Mouse (Mus musculus) heart, embryonic 14.5 days (tissue): ENCODE measurements around the gene Cttnbp2. TPM values are rescaled to one million over a fixed set of nuclear protein-coding genes. Genes with fewer than 3 reads are reported as not detected.

Source experiments
- ATAC-seq: fragments of 200-750 bp; cut with Nextera tagmentation; 2 replicates; pipeline ENCODE4 v1.8.0; 2017; ENCODE audit warnings: low read depth, moderate TSS enrichment; ENCODE audit not compliant: insufficient number of reproducible peaks, insufficient read depth, low FRiP score
- H3K27ac ChIP-seq, 2 experiments: fragments of 200-500 bp in 1 of 2; fragments of 300-500 bp in 1 of 2; sonication (generic) in 1 of 2; replicated peaks in 1 of 2; 2 replicates each; pipeline ENCODE4 v1.5.1; 2012 to 2014; ENCODE audit warnings: low read depth in 2 of 2, low read length in 2 of 2, control low read depth in 1 of 2, mild to moderate bottlenecking in 1 of 2, mixed read lengths in 1 of 2; ENCODE audit not compliant: control insufficient read depth in 1 of 2, insufficient read depth in 1 of 2
- H3K27me3 ChIP-seq: fragments of 300-500 bp; sonication (generic); 2 replicates; pipeline ENCODE4 v1.6.1; 2014; ENCODE audit warnings: mild to moderate bottlenecking, low read length, control low read depth; ENCODE audit not compliant: control insufficient read depth, insufficient read depth
- H3K36me3 ChIP-seq: fragments of 300-500 bp; sonication (generic); 2 replicates; pipeline ENCODE4 v1.6.1; 2014; ENCODE audit warnings: mild to moderate bottlenecking, control low read depth, low read length, mixed read lengths; ENCODE audit not compliant: control insufficient read depth, insufficient read depth
- H3K4me1 ChIP-seq, 2 experiments: fragments of 200-500 bp in 1 of 2; fragments of 300-500 bp in 1 of 2; sonication (generic) in 1 of 2; 2 replicates each; pipeline ENCODE4 v1.6.1; 2012 to 2014; ENCODE audit warnings: low read length in 2 of 2, control low read depth in 1 of 2, mixed read lengths in 1 of 2; ENCODE audit not compliant: control insufficient read depth in 2 of 2, insufficient read depth in 2 of 2
- H3K4me2 ChIP-seq: fragments of 300-500 bp; sonication (generic); 2 replicates; pipeline ENCODE4 v1.6.1; 2014; ENCODE audit warnings: mild to moderate bottlenecking, low read length
- H3K4me3 ChIP-seq, 2 experiments: fragments of 200-500 bp in 1 of 2; fragments of 300-500 bp in 1 of 2; sonication (generic) in 1 of 2; 2 replicates each; pipeline ENCODE4 v1.5.1; 2012 to 2014; ENCODE audit warnings: low read length in 2 of 2, mild to moderate bottlenecking in 2 of 2, control low read depth in 1 of 2, low read depth in 1 of 2, moderate library complexity in 1 of 2; ENCODE audit not compliant: control insufficient read depth in 1 of 2, insufficient read depth in 1 of 2
- H3K9ac ChIP-seq: fragments of 300-500 bp; sonication (generic); 2 replicates; pipeline ENCODE4 v1.6.1; 2014; ENCODE audit warnings: mild to moderate bottlenecking, low read length
- H3K9me3 ChIP-seq: fragments of 300-500 bp; sonication (generic); 2 replicates; pipeline ENCODE4 v1.6.1; 2016; ENCODE audit warnings: low read length, control low read depth; ENCODE audit not compliant: control insufficient read depth
- WGBS: fragments of 180-500 bp; shearing (Covaris S2); extraction: QIAGEN DNeasy Blood & Tissue Kit; methylation state at CpG from one replicate; pipeline ENCODE4 v1.1.7; 2014; 5-methylcytosine and 5-hydroxymethylcytosine counted together
- polyA plus RNA-seq: library from polyadenylated mRNA; unstranded; fragments of >200 nt; fragmentation: Nextera tagmentation; extraction: Ambion mirVana; gene quantifications from 2 replicates; pipeline ENCODE4 v1.2.1, GENCODE M21; 2014

Cttnbp2 gene
- polyA plus RNA-seq, 1 experiment from 2014 or later: 8.0 TPM

- no peak for ATAC-seq
- no peak overlapping the region for H3K9ac ChIP-seq
- WGBS: 82% methylated on average over 3 of the region's 3 CpGs
- no peak overlapping the region for H3K4me3 ChIP-seq
- no peaks in the 10 kb centered on the region for H3K9me3 ChIP-seq
- no peaks in the 10 kb centered on the region for H3K36me3 ChIP-seq
- H3K27me3 ChIP-seq: no peaks in the 10 kb centered on the region
- H3K4me1 ChIP-seq: peaks cover 0 to 11% of the 10 kb centered on the region in 2 experiments; a peak in 3 of 4 replicates
- H3K4me2 ChIP-seq: no peak overlapping the region
- no peak overlapping the region for H3K27ac ChIP-seq
Measured at GRCm38 (mm10) chr6:18442303-18442702, 72.3 kb downstream of the Cttnbp2 start.

- H3K4me1 ChIP-seq: peaks cover 3 to 11% of the 10 kb centered on the region in 2 experiments
- H3K4me3 ChIP-seq: no peak overlapping the region
- no peaks in the 10 kb centered on the region for H3K9me3 ChIP-seq
- H3K27me3 ChIP-seq: no peaks in the 10 kb centered on the region
- H3K36me3 ChIP-seq: no peaks in the 10 kb centered on the region
- 0 out of 4 replicates have a peak overlapping the region, but pooled peaks of 1 of the 2 experiments have one; percentile 6 for H3K27ac ChIP-seq
- ATAC-seq: no peak
- whole genome bisulfite sequencing: 45% methylated on average over 4 of the region's 4 CpGs
- H3K9ac ChIP-seq: no peak overlapping the region
- H3K4me2 ChIP-seq: no peak overlapping the region
Measured at GRCm38 (mm10) chr6:18440918-18441532, 73.6 kb downstream of the Cttnbp2 start.

GRCm38 (mm10) chr6:18436127-18436812, 78.4 kb downstream of the Cttnbp2 start:
- H3K27me3 ChIP-seq: no peaks in the 10 kb centered on the region
- H3K9ac ChIP-seq: no peak overlapping the region
- WGBS: 12% methylated on average over 4 of the region's 4 CpGs
- H3K27ac ChIP-seq: peak overlapping the region; percentile 61 to 92
- peak; percentile 65; the same call in 1 of the 2 replicates for ATAC-seq
- no peaks in the 10 kb centered on the region for H3K36me3 ChIP-seq
- no peak overlapping the region for H3K4me2 ChIP-seq
- peaks cover 15 to 27% of the 10 kb centered on the region in 2 experiments for H3K4me1 ChIP-seq
- no peak overlapping the region for H3K4me3 ChIP-seq
- H3K9me3 ChIP-seq: no peaks in the 10 kb centered on the region

- no peak overlapping the region for H3K9ac ChIP-seq
- no peak overlapping the region for H3K27ac ChIP-seq
- 57% methylated on average over 16 of the region's 16 CpGs for WGBS
- no peak overlapping the region for H3K4me2 ChIP-seq
- no peaks in the 10 kb centered on the region for H3K9me3 ChIP-seq
- no peak overlapping the region for H3K4me3 ChIP-seq
- H3K27me3 ChIP-seq: no peaks in the 10 kb centered on the region
- no peaks in the 10 kb centered on the region for H3K36me3 ChIP-seq
- ATAC-seq: no peak
- H3K4me1 ChIP-seq: peaks cover 15 to 24% of the 10 kb centered on the region in 2 experiments
Measured at GRCm38 (mm10) chr6:18434828-18435531, 79.7 kb downstream of the Cttnbp2 start.

- H3K9ac ChIP-seq: no peak overlapping the region
- H3K4me3 ChIP-seq: no peak overlapping the region
- no peak overlapping the region for H3K27ac ChIP-seq
- H3K4me1 ChIP-seq: peaks cover 15 to 24% of the 10 kb centered on the region in 2 experiments
- 85% methylated on average over 8 of the region's 8 CpGs for WGBS
- no peak overlapping the region for H3K4me2 ChIP-seq
- no peaks in the 10 kb centered on the region for H3K36me3 ChIP-seq
- no peak for ATAC-seq
- H3K9me3 ChIP-seq: no peaks in the 10 kb centered on the region
- no peaks in the 10 kb centered on the region for H3K27me3 ChIP-seq
Measured at GRCm38 (mm10) chr6:18434355-18434754, 80.3 kb downstream of the Cttnbp2 start.

GRCm38 (mm10) chr6:18432362-18432761, 82.3 kb downstream of the Cttnbp2 start:
- H3K4me2 ChIP-seq: no peak overlapping the region
- no peaks in the 10 kb centered on the region for H3K27me3 ChIP-seq
- H3K9ac ChIP-seq: no peak overlapping the region
- peaks cover 15 to 24% of the 10 kb centered on the region in 2 experiments for H3K4me1 ChIP-seq
- H3K27ac ChIP-seq: no peak overlapping the region
- ATAC-seq: no peak
- no peaks in the 10 kb centered on the region for H3K9me3 ChIP-seq
- WGBS: 50% methylated on average over 3 of the region's 3 CpGs
- H3K4me3 ChIP-seq: no peak overlapping the region
- no peaks in the 10 kb centered on the region for H3K36me3 ChIP-seq

GRCm38 (mm10) chr6:18431891-18432290, 82.8 kb downstream of the Cttnbp2 start:
- Histone ChIP-seq H3K36me3 (no peaks in the 10 kb centered on the region), H3K27ac (no peak overlapping the region), H3K4me2 (no peak overlapping the region), H3K9ac (no peak overlapping the region), H3K27me3 (no peaks in the 10 kb centered on the region), H3K4me3 (no peak overlapping the region), H3K9me3 (no peaks in the 10 kb centered on the region), H3K4me1 (peaks cover 15 to 24% of the 10 kb centered on the region in 2 experiments)
- WGBS: 86% methylated on average over 2 of the region's 2 CpGs
- no peak for ATAC-seq
